Mouse (Mus musculus) retina, postnatal 1 day (tissue): Measurements from ENCODE around the gene Rap1b.

Experiments
- DNase-seq: peaks from one replicate; pipeline ENCODE4 v3.0.0-alpha.2; 2012

Rap1b gene

DNA sequence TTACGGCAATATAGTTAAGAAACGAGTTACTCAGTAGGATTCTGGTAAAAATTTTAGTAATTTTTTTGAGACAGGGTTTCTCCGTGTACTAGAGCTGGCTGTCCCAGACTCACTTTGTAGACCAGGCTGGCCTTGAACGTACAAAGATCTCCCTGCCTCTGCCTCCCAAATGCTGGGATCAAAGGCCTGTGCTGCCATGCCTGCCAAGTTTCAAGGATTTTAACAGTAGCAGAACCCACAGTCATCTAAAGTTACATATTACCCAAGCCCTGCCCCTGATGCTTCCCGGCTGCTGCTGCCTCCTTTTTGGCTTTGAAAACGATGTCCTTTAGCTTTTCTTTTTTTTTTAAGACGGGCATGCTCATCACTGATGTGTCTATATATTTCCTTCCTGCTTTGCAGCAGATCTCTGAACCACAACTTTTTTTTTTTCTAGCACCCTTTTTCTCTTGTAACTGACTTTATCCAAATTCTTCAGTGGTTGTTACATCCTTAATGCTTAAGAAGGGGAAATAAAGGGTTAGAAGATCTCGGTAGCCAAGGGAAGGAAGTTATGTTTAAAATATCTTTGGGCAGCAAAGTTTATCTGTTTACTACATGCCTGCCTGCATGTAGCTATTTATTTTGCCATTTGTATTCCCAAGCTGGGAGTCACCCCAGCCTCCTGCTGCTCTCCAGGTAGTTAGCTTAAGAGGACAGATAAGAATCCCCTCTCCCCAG is 10.3 kb upstream of the Rap1b start:
- no peak for DNase-seq

DNA sequence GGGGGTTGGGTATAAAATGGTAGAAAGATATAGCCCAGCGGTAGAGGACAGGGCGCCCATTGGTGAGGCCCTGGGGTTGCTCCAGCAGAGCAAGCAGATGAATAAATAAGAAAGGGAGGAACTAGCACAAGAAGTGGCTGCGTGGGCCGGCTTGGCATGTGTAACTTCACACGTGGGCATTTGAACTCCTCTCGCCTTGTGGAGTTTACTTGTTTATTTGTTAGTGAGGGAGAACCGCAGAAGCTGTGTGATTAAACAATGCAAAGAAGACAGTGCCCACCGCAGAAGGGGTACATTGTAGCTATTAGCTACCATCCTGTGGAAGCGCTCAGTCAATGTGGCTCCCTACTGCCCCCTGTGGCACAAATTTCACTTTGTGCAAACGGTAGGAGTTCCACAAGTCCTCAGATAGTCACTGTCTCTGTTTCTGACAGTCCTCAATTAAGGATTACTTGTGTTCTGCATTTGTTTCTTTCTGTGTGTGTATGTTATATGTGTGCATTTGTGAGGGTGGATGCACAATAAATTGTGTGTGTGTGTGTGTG is 6.9 kb upstream of the Rap1b start:
- no peak for DNase-seq

GRCm38 (mm10) chr10:117848981-117849380 is 3.1 kb upstream of the Rap1b start:
- DNase-seq, result no peak

- DNase-seq, result no peak
Observed at GRCm38 (mm10) chr10:117846796-117847195, 961 bp upstream of the Rap1b start.

DNA sequence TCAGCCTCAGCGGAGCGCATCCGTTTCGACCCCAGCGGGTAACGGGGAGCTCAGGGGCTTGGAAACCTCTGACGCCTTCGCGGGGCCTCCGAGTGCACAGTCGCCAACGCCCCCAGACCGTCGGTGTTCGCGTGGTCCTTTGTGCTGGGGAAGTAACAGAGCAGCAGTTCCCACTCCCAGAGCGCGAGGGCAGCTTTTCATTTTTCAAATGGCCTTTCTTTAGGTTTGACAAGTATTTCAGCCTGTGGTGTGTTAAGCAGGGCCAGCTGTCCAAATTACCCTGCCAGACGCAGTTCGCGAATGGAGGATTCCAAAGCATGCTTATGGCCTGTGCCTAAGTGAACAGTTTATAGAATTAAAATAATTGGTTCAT is 411 bp upstream of the Rap1b start:
- no peak for DNase-seq

DNA sequence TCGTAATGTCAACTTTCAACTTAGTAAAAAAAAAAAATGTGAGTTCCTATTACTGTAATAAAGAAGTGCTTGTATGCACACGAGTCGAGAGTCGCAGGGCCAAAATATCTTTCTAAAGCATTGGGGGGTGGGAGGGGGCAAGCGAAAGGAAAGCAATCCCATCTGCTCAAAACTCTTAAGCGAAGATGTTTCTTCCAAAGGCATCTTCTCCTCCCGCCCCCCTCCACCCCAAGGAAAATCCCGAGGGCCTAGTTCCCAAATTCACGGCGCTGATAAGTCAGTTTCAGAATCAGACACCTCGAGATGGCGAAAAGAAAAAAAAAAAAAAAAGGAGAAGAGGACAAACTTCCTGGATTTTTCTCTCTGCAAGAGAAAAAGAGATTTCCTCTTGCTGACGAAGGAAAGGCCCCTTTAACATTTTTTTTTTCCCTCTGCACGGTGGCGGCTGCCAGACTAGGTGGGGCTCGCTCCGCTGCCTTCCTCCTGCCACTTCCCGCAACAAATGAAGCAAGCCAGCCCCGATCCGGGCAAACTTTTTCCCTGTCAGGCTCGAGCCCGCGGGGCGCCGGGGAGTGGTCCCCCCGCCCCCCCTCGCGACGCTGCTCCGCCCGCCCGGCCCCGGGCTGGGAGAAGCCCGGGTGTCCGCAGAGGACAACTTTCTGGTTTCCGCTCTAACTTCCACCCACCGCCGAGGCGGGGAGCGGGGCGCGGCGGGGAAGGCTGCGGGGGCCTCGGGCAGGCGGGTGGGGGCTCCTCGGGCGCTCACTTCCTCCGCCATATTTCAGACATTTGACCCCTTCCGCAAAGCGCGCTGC is 846 bp downstream of the Rap1b start:
- DNase-seq, result peak; percentile 64

GRCm38 (mm10) chr10:117844279-117844678 is 1.6 kb downstream of the Rap1b start:
- no peak for DNase-seq

- DNase-seq, result no peak
Observed at GRCm38 (mm10) chr10:117843690-117844089, 2.1 kb downstream of the Rap1b start.

- no peak for DNase-seq
Observed at GRCm38 (mm10) chr10:117841765-117842164, 4.1 kb downstream of the Rap1b start.

GRCm38 (mm10) chr10:117840431-117840995 is 5.3 kb downstream of the Rap1b start:
- DNase-seq, result no peak

DNA sequence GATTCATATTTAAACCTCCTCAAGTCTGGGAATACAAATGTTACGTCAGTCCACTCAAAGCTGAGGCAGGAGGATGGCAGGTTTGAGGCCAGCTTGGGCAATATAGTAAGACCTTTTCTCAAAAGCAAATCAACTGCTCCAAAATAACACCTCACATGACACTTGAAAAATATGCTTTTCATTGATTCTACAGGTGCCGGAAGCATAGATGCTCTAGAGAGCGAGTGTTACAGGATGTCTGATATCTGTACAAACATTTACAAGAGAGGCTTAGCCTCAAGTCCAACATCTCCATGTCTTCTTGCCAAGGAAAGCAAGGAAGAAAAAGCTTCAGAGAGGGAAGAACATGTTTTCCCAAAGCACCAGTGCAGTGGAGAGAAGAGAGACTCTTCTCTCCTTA is 6.1 kb downstream of the Rap1b start:
- no peak for DNase-seq

GRCm38 (mm10) chr10:117838924-117839323 is 6.9 kb downstream of the Rap1b start:
- DNase-seq, result peak; percentile 14

GRCm38 (mm10) chr10:117836354-117836753 is 9.5 kb downstream of the Rap1b start:
- no peak for DNase-seq

DNA sequence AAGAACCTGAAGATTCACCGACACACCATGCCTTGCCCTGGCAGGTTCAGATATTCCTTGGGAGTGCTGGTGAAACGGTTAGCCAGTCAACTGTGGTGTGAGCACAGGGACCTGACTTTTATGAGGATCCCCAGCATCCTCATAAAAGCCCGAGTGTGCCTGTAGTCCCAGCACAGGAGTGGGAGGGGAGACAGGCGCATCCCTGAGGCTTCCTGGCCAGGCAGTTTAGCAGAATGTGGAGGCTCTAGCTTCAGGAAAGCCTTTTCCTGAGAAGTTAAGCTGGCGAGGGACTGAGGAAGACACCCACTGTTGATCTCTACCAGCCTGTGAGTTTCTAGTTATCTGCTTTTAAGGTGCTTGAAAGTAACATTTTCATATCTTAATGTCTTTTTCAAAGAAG is 10.4 kb downstream of the Rap1b start:
- DNase-seq, result no peak

GRCm38 (mm10) chr10:117830797-117831196 is 15.0 kb downstream of the Rap1b start:
- DNase-seq, result no peak

GRCm38 (mm10) chr10:117829472-117830155 is 16.2 kb downstream of the Rap1b start:
- DNase-seq, result no peak

DNA sequence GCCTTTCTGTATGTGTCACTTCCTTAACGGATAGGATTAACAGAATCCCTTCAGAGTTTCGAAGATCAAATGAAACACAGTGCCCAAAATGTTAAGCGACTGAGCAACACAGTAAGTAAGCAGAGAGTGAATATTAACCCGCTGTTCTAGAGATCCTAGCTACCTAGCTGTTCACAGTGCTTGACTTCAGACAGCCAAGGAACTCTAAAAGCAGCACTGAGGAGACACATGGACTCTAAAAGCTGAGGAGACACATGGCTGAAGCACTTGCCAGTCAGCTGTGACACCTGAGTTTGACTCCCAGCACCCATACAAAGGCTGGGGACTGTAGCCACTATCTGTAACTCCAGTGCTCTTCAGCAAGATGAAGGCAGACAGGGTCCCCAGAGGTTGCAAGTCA is 16.8 kb downstream of the Rap1b start:
- DNase-seq, result no peak

- DNase-seq, result no peak
Observed at GRCm38 (mm10) chr10:117828536-117828935, 17.3 kb downstream of the Rap1b start.

DNA sequence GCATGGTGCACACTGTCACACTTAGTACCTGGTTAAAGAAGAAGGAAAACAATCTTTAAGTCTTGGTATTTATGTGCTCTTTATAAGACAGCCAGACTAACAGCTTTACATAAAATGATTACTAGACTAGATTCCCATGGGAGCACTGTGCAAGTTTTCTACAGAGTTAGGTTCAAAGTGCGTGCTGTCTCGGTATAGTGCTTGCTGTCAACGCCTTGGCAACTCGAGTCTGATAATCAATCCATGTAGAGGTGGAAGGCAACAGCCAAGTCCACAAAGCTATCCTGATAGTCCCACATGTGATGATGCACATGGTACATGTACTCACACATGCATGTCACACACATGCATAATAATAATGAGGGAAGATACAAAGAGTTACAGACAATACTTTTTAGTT is 21.2 kb downstream of the Rap1b start:
- DNase-seq, result no peak

- DNase-seq, result no peak
Observed at GRCm38 (mm10) chr10:117824139-117824538, 21.7 kb downstream of the Rap1b start.

- DNase-seq, result no peak
Observed at GRCm38 (mm10) chr10:117823321-117823720, 22.5 kb downstream of the Rap1b start.

- DNase-seq, result no peak
Observed at GRCm38 (mm10) chr10:117818600-117818999, 27.2 kb downstream of the Rap1b start.

- no peak for DNase-seq
Observed at GRCm38 (mm10) chr10:117816721-117817120, 29.1 kb downstream of the Rap1b start.
